Mouse (Mus musculus): ENCODE data around the gene Bptf.
A peak's percentile ranks its signal among the peaks of the same experiment; 100 is the strongest.

DNA sequence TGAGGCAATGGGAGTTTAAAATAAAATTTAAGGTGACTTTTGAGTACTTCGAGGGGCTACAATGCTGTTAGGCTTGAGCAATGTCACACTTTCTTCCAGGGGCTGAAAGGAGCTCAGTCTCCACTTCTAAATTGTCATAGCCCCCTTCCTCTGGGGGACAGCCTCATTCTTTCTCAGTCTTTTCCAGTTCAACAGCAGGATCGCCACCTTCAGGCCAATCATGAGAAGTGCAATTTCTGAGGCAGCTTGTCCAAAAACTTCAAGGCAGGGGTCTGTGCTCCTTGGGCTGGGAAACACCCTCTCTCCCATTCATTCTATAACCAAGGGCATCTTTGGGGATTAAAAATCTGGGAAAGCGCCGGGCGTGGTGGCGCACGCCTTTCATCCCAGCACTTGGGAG is 19.9 kb upstream of the Bptf start:
- TF ChIP-seq HCFC1 (IDR thresholded peaks at IDR 0.05; ENCODE audit: borderline replicate concordance, insufficient read depth, low read length) (no peak), ZC3H11A (IDR thresholded peaks at IDR 0.05; ENCODE audit: borderline replicate concordance, low read depth, low read length) (0 out of 2 replicates have a peak, but pooled peaks have one; percentile 31)

Measured in ES-E14 (cell line).